Mouse (Mus musculus): ENCODE measurements around the gene Piezo1. TPM values are rescaled to one million over a fixed set of nuclear protein-coding genes. Genes with fewer than 3 reads are reported as not detected.

Gene Piezo1
- polyA plus RNA-seq, 1 experiment from 2014 or later = 8.2 TPM

DNA sequence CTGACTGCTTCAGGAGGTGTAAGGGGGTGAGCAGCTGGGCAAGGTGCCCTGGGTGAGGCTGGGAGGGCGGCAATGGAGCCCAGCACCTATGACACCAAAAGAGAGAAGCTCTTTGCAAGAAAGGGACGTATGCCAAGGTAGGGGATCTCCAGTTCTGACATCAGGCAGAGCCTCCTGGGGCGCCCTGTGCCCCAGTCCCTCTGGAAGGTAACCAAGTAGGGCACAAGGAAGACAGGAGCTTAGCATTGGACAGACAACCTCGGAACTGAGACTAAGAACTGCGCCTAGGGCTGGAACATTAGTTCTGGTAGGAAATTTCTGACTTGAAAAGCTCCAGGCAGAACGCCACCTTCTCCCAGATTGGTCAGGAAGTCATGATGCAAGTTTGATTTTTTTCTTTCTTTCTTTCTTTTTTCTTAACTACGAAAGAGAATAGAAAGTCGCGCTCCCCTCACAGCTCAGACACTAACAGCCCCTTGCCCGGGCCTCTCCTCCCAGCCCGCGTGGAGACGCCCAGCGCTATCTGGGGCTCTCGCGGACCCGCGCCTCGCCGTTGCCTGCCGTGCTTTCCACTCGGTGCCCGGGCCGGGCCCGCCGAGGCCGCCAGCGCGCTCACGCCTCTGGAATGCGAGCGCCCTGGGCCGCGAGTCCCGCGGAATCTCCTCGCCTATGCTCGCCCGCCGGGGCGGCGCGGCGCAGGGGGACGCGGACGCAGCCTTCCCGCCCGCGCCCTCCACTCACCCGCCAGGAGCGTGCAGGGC is 715 bp downstream of the Piezo1 start:
- H3K27ac ChIP-seq (replicated peaks) = peak overlapping the region; percentile 87
- H3K4me1 ChIP-seq = peaks cover 43% of the 10 kb centered on the region
- H3K4me3 ChIP-seq = peak overlapping the region; percentile 64
- peak; percentile 69 for DNase-seq (ENCODE audit: low spot score)
- H3K36me3 ChIP-seq = no peaks in the 10 kb centered on the region
- WGBS = 4% methylated on average over 52 of the region's 52 CpGs
- no peaks in the 10 kb centered on the region for H3K9me3 ChIP-seq (replicated peaks)
- H3K27me3 ChIP-seq (ENCODE audit: low read depth, poor library complexity, severe bottlenecking) = peaks cover 43% of the 10 kb centered on the region

DNA sequence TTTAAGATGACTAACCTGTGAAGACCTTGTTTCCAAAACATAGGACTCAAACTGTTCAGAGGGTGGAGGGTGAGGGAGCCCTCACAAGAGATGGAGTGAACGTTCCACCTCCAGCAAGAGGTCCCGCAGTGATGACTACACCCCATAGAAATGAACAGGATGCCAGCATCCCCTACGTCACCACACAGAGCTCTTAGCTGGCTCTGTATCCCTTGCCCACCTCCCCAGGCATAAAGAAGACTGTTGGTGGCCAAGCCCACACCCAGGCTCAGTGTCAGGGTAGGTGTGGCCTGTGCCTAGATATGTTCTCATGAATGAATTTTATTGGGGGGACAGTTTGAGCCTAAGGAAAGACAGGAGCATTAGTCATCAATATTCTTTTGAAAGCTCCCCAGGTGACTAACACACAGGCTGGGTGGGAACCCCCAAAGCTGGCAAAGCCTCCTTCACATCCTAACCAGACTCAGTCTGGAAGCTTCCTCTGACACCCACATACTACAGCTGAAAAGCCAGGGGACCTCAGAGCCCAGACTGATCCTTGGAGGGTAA is 2.2 kb downstream of the Piezo1 start:
- no peak overlapping the region for H3K27ac ChIP-seq (replicated peaks)
- peaks cover 43% of the 10 kb centered on the region for H3K27me3 ChIP-seq (ENCODE audit: low read depth, poor library complexity, severe bottlenecking)
- DNase-seq (ENCODE audit: low spot score) = no peak
- no peaks in the 10 kb centered on the region for H3K36me3 ChIP-seq
- H3K4me3 ChIP-seq = 0 out of 2 replicates have a peak overlapping the region, but pooled peaks have one; percentile 7
- 92% methylated on average over 3 of the region's 3 CpGs for WGBS
- peaks cover 43% of the 10 kb centered on the region for H3K4me1 ChIP-seq
- H3K9me3 ChIP-seq (replicated peaks) = no peaks in the 10 kb centered on the region

DNA sequence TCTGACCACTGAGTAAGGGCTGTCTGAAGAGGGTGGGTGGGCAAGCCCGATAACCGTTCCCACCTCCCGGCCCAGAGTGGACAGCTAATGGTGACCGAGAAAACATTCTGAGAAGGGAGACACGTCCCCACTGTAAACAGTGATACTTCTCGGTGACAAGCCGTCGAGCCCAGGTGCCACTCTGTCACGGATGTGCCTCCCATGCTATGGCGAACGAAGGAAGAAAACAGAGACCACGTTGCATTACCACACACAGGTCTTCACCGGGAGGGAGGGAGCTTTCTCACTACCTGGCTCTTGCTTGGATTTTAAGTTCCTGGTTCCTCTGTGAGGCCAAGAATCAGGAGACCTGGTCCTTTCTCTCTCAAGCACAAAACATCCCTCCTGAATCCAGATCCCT is 2.8 kb downstream of the Piezo1 start:
- WGBS = 78% methylated on average over 13 of the region's 13 CpGs
- Histone ChIP-seq H3K4me1 (peaks cover 43% of the 10 kb centered on the region), H3K36me3 (no peaks in the 10 kb centered on the region), H3K27ac (replicated peaks) (no peak overlapping the region), H3K27me3 (ENCODE audit: low read depth, poor library complexity, severe bottlenecking) (peaks cover 43% of the 10 kb centered on the region), H3K9me3 (replicated peaks) (no peaks in the 10 kb centered on the region), H3K4me3 (0 out of 2 replicates have a peak overlapping the region, but pooled peaks have one; percentile 7)
- DNase-seq (ENCODE audit: low spot score) = no peak

DNA sequence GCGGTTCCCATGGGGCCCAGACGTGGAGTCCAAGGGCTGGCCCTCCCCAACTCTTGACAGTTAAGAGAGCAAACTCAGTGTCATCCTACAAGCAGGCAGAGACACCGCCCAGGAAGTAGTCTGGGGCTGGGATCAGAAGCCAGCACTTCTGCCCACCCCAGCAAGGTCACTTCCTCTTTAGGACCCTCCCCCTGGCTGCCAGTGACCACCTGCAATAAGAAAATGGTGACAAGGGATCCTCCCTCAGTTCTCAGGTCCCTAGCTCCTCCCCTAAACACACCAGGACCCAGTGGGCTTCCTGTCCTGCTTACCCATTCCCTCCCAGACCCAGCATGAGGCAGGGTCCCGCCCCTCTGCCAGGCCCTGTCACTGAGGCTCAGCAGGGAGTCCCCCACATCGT is 3.3 kb downstream of the Piezo1 start:
- Histone ChIP-seq H3K27ac (replicated peaks) (no peak overlapping the region), H3K9me3 (replicated peaks) (no peaks in the 10 kb centered on the region), H3K27me3 (ENCODE audit: low read depth, poor library complexity, severe bottlenecking) (peaks cover 43% of the 10 kb centered on the region), H3K36me3 (no peaks in the 10 kb centered on the region), H3K4me1 (peaks cover 43% of the 10 kb centered on the region), H3K4me3 (no peak overlapping the region; the same call in 1 of the 2 replicates)
- 33% methylated on average over 5 of the region's 5 CpGs for WGBS
- DNase-seq (ENCODE audit: low spot score) = no peak

DNA sequence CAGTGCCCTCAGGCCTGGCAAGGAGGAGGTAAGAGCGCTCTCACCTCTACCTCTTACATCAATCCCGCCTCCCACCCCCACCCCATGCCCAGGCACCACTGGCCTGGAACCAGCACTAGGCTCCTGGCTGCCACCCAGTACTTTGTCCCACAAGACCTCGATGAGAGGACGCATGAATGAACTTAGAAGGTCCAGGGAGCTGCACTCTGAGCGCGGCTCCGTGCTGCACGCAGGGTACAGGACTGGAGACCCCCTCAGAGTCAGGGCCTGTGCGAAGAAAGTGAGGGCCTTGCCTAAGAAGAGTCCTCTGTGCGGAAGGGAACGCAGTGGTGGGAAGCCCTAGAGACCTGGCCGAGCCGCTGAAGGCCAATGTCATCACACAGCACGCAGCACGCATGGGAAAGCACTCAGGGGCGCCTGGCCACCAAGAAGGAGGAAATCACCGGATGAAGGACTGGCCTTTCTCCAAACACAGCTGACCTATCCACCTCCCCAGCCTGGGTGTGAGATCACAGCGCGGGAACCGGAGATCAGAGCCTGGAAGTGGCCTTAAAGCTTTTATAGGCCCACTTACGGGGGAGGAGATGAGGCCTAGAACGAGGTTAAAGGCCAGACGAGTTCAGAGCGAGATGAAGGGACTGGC is 4.2 kb downstream of the Piezo1 start:
- Histone ChIP-seq H3K27ac (replicated peaks) (peak overlapping the region; percentile 70), H3K4me3 (peak overlapping the region; percentile 15; the same call in 1 of the 2 replicates), H3K4me1 (peaks cover 43% of the 10 kb centered on the region), H3K36me3 (no peaks in the 10 kb centered on the region), H3K27me3 (ENCODE audit: low read depth, poor library complexity, severe bottlenecking) (peaks cover 39% of the 10 kb centered on the region), H3K9me3 (replicated peaks) (no peaks in the 10 kb centered on the region)
- WGBS = 75% methylated on average over 24 of the region's 24 CpGs
- DNase-seq (ENCODE audit: low spot score) = no peak

DNA sequence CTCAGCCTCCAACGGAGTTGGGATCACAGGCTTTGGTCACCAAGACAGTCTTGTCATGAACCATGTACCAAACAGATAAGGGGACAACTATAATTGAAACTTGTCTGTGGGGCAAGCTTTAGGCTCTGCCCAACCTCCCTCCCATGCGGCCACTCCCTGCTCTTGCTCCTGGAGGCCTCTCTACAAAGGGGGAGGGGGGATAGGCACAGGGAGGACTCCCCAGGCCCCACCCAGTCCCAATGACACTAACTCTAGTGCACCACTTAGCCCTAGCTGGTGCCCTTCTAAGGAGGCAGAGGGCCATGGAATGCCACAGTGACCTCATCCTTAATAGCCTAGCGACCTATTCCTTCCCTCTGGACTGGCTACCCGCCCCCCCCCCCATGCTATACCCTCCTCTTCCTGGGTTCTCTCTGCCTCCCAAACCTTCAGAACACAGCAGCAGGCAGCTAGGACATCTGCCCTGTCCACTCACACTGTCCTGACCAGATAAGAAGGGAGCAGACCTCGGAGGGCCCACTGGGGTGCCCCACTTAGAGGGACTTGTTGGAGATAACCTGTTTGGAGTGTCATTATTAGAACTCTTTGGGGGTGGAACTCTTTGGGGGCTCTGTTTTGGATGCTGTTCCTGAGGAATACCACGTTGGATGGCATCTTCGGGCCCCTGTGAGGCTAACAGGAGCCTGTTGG is 4.9 kb downstream of the Piezo1 start:
- DNase-seq (ENCODE audit: low spot score) = no peak
- peaks cover 39% of the 10 kb centered on the region for H3K4me1 ChIP-seq
- H3K27ac ChIP-seq (replicated peaks) = peak overlapping the region; percentile 70
- H3K9me3 ChIP-seq (replicated peaks) = no peaks in the 10 kb centered on the region
- H3K27me3 ChIP-seq (ENCODE audit: low read depth, poor library complexity, severe bottlenecking) = peaks cover 32% of the 10 kb centered on the region
- H3K36me3 ChIP-seq = no peaks in the 10 kb centered on the region
- WGBS = 87% methylated on average over 7 of the region's 7 CpGs
- no peak overlapping the region for H3K4me3 ChIP-seq

DNA sequence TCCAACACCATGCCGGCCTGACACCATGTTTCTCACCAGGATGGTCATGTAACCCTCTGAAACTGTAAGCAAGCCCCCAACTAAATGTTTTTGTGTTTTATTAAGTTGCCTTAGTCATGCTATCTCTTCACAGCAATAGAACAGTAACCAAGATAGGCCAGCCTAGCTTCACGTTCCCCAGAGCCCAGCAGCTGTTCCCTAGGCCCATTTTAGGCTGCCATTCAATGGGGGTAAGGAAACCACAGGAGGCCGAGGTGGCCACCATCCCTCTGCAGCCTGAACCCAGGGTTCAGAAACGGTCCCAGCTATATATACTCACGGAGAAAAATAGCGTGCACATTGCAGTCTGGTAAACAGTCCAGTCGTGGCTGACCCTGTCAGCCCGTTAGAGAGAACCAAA is 7.0 kb downstream of the Piezo1 start:
- Histone ChIP-seq H3K4me1 (peaks cover 28% of the 10 kb centered on the region), H3K9me3 (replicated peaks) (no peaks in the 10 kb centered on the region), H3K27ac (replicated peaks) (no peak overlapping the region), H3K27me3 (ENCODE audit: low read depth, poor library complexity, severe bottlenecking) (peaks cover 11% of the 10 kb centered on the region), H3K4me3 (no peak overlapping the region), H3K36me3 (no peaks in the 10 kb centered on the region)
- WGBS = 89% methylated on average over 8 of the region's 8 CpGs
- DNase-seq (ENCODE audit: low spot score) = no peak

DNA sequence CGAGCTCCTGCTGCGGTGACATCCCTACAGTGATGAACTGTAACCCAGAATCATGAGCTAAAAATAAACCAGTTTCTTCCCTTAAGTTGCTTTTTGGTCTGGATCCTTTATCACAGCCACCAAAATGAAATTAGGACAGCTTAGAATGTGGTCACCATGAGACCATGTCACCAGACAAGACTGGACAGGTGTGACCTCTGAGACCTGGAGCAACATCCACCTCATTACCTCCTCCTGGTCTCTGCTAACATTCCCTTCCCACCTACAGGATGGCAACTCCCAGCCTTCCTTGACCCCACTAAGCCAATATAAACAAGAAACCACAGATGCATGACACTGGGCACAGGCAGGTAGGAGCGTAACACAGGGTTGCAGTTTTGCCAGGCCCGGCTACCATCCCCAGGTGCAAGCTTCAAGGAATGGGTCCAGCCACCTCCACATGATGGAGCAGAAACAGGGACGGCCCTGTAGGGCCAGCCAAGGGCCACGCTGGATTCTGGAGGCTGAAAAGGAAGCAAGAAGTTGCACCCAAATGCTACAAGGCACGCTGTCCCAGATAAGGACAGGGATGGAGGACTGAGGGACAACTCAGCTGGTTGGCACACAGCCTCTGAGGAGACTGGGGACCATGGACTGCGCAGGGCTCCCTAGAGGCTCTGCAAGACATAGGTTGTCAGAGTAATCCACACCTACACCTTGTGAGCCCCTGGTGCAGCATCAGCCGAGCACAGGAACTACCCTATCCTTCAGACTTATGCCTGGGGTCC is 12.6 kb downstream of the Piezo1 start:
- Histone ChIP-seq H3K27ac (replicated peaks) (no peak overlapping the region), H3K4me1 (peaks cover 17% of the 10 kb centered on the region), H3K4me3 (no peak overlapping the region), H3K27me3 (ENCODE audit: low read depth, poor library complexity, severe bottlenecking) (no peaks in the 10 kb centered on the region), H3K36me3 (no peaks in the 10 kb centered on the region), H3K9me3 (replicated peaks) (no peaks in the 10 kb centered on the region)
- no peak for DNase-seq (ENCODE audit: low spot score)
- WGBS = 91% methylated on average over 9 of the region's 9 CpGs

DNA sequence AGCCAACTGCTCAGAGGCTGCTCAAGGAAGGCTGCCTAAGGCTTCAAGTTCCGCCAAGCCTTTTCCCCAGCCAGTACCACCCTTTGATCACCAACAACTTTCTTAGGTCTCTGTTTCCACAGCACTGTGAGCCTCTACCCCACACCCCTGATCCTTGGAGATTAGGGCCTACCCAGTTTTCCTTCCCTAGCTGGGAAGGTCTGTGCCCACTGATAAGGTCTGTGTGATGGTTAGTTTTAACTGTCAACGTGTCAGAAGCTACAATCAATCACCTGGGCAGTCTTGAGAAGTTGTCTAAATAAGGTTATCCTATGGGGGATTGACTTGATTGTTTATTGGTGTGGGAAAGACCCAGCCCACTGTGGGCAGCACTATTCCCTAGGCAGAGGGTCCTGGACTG is 13.3 kb downstream of the Piezo1 start:
- WGBS = 87% methylated on average over 2 of the region's 2 CpGs
- no peaks in the 10 kb centered on the region for H3K9me3 ChIP-seq (replicated peaks)

DNA sequence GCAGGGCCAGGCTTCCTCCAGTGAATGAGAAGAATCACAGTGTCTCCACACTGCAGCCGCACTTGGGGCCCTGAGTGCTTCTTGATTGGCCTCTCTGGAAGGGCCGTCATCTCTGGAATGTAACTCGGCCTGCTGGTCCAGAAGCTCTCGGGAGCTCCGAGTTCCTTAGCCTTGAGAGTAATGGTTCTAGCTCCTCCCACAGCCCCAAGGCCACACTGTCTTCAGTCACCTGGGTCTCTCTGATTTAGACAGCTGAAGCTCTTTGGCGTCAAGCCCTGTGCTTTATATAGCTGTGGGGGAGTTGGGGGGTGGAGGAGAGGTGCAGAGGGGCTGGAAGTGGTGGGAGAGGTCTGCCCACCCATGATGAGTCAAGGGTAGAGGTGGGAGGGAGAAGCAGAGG is 14.1 kb downstream of the Piezo1 start:
- DNase-seq (ENCODE audit: low spot score) = no peak
- H3K36me3 ChIP-seq = no peaks in the 10 kb centered on the region
- no peak overlapping the region for H3K4me3 ChIP-seq
- no peaks in the 10 kb centered on the region for H3K9me3 ChIP-seq (replicated peaks)
- 79% methylated on average over 6 of the region's 6 CpGs for WGBS
- H3K27ac ChIP-seq (replicated peaks) = no peak overlapping the region
- peaks cover 17% of the 10 kb centered on the region for H3K4me1 ChIP-seq
- no peaks in the 10 kb centered on the region for H3K27me3 ChIP-seq (ENCODE audit: low read depth, poor library complexity, severe bottlenecking)

More for the DNA sequence above, 13.3 kb downstream of the Piezo1 start:
- Histone ChIP-seq H3K4me1 (peaks cover 17% of the 10 kb centered on the region), H3K36me3 (no peaks in the 10 kb centered on the region), H3K4me3 (no peak overlapping the region), H3K27me3 (ENCODE audit: low read depth, poor library complexity, severe bottlenecking) (no peaks in the 10 kb centered on the region), H3K27ac (replicated peaks) (no peak overlapping the region)
- no peak for DNase-seq (ENCODE audit: low spot score)

DNA sequence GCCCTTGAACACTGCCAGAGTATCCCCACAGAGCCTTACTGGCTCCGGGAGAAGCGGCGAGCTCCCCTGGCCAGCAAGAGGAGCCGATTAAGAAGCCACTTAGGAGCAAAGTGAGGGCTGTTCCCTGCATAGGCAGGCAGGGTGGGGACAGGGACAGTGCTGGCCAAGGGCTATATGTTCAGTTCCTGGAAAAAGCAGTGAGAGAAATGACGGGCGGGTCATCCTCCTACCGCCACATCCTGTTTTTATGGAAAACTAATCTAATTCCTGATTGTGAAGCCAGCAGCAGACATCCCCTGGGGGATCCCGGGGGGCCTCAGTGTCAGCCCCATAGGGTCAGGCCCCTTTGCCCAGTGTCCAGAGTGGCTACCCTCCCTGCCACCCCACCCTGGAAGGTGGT is 19.8 kb downstream of the Piezo1 start:
- Histone ChIP-seq H3K27ac (replicated peaks) (peak overlapping the region; percentile 7; the same call in 1 of the 2 replicates), H3K9me3 (replicated peaks) (no peaks in the 10 kb centered on the region), H3K36me3 (no peaks in the 10 kb centered on the region), H3K27me3 (ENCODE audit: low read depth, poor library complexity, severe bottlenecking) (no peaks in the 10 kb centered on the region), H3K4me1 (peaks cover 12% of the 10 kb centered on the region), H3K4me3 (no peak overlapping the region)
- no peak for DNase-seq (ENCODE audit: low spot score)
- 89% methylated on average over 8 of the region's 8 CpGs for WGBS

DNA sequence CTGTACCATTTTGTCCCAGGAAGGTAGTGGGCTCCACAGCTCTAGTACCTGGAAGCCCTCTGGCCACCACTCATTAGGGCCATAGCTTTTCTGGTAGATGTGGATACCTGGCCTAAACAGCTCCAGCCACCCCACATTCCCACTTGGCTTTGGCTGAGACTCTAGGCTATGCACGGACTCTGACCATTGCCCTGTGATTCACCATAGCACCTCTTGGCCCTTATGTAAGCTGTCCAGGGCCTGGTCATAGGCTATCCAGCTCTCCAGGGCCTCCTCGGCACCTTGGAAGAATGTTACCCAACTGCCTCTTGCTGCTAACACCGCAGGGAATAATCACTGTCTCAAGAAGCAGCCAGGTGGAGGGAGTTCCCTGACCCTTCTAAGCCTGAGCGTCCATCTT is 22.0 kb downstream of the Piezo1 start:
- H3K4me3 ChIP-seq = no peak overlapping the region
- H3K9me3 ChIP-seq (replicated peaks) = no peaks in the 10 kb centered on the region
- H3K36me3 ChIP-seq = no peaks in the 10 kb centered on the region
- H3K27me3 ChIP-seq (ENCODE audit: low read depth, poor library complexity, severe bottlenecking) = no peaks in the 10 kb centered on the region
- peaks cover 32% of the 10 kb centered on the region for H3K4me1 ChIP-seq
- DNase-seq (ENCODE audit: low spot score) = no peak
- H3K27ac ChIP-seq (replicated peaks) = no peak overlapping the region
- WGBS = 93% methylated on average over 4 of the region's 4 CpGs
